ENCODE assay signal across 8 mouse cellular contexts in the genomic region with DNA sequence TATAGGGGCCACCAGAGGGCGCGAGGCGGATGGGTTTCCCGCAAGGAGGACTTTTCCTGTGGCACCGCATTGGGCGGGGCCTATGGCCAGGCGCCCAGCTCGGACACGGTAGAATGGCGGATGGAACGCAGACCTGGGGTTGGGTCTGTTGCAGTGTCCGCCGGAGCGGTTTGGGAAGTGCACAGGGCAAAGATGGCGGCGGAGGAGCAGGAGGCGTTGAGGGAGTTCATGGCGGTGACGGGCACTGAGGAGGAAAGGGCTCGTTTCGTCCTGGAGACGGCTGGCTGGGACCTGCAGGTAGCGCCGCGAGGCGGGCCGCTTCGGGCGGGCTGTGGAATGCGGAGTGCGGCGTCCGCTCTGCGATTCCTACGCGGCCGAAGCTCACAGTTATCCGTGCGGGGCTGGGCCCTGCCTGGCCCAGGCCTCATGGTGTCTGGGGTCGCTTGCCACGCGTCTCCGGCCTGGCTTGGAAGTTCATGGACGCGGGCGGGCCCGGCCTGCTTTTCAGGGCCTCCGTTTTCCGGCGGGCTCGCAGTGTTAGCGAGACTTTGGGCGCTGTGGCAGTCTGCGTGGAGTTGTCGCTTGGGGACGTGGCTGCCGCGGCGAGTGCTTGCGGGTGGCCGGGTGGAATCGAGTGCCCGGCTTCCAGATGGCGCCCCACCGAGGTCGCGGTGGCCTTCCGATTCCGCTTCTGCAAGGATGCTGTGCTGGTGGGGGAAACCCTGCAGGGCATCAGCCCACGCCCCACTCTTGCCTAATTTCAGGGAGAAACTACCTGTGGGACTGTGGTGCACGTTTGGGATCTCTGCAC. TPM values are rescaled to one million over a fixed set of nuclear protein-coding genes. Genes with fewer than 3 reads are reported as not detected.
A peak's percentile ranks its signal among the peaks of the same experiment; 100 is the strongest.
DNase-seq lines count a peak whose midpoint lies in the region; ATAC-seq lines count a peak whose summit lies in the region.
"Not testable (repeated sequence)": the region's sequence is repeated elsewhere in the genome, so short reads cannot be mapped to it uniquely, and the experiment has no call there.

No protein-coding gene starts in this region.

- WGBS in hindbrain, embryonic 16.5 days = 15% methylated on average over 66 of the region's 71 CpGs
- 7% methylated on average over 49 of the region's 71 CpGs for WGBS in macrophage (ENCODE audit: missing documents)

- not testable (repeated sequence) for H3K27me3 ChIP-seq in hindbrain, embryonic 16.5 days (replicated peaks; ENCODE audit: control insufficient read depth, insufficient read depth, low read length)

- H3K4me2 ChIP-seq in hindbrain, embryonic 16.5 days (ENCODE audit: low read length) = peak overlapping the region; percentile 49

- H3K9me3 ChIP-seq in hindbrain, embryonic 16.5 days (ENCODE audit: control insufficient read depth, low read length) = not testable (repeated sequence)

- H3K4me1 ChIP-seq in hindbrain, embryonic 16.5 days (ENCODE audit: control insufficient read depth, insufficient read depth, low read depth, low read length) = not testable (repeated sequence)

- peak overlapping the region; percentile 55 for H3K4me3 ChIP-seq in hindbrain, embryonic 16.5 days (ENCODE audit: low read length)
- peak overlapping the region; percentile 24 for H3K4me3 ChIP-seq in macrophage (ENCODE audit: inconsistent target)

- ATAC-seq in hindbrain, embryonic 16.5 days = peak; percentile 100

- H3K79me2 ChIP-seq in macrophage (ENCODE audit: inconsistent target) = peaks cover 15% of the 10 kb centered on the region; the same call in 1 of the 2 replicates

- H3K27ac ChIP-seq in hindbrain, embryonic 16.5 days (ENCODE audit: low read depth, low read length) = peak overlapping the region; percentile 87
- peak overlapping the region; percentile 27; the same call in 1 of the 2 replicates for H3K27ac ChIP-seq in macrophage

- not testable (repeated sequence) for H3K36me3 ChIP-seq in hindbrain, embryonic 16.5 days (ENCODE audit: control insufficient read depth, insufficient read depth, low read length); macrophage (ENCODE audit: inconsistent target)

- H3K9ac ChIP-seq in hindbrain, embryonic 16.5 days (ENCODE audit: low read depth, low read length) = peak overlapping the region; percentile 87

- peak; percentile 97 for DNase-seq in WW6 (ENCODE audit: low read depth, low spot score)
- DNase-seq in cerebellum, postnatal 4 days (ENCODE audit: low spot score in 2 of 2) = peak; percentile 99 to 100
- DNase-seq in gastrocnemius, adult 18-20 months (ENCODE audit: low spot score) = peak; percentile 99
- DNase-seq in left cerebral cortex, adult 18-20 months (ENCODE audit: low spot score in 2 of 2) = peak; percentile 98 to 100
- peak; percentile 99 for DNase-seq in right cerebral cortex, adult 18-20 months
- DNase-seq in urinary bladder, postnatal 10 days (ENCODE audit: low spot score) = peak; percentile 95

RNA-seq across cellular contexts. Expression of a gene that starts 55.4 kb away (rescaled TPM):
- total RNA-seq in gastrocnemius, adult 18-20 months (2021) = not detected
- not detected in 2 replicates for polyA plus RNA-seq in hindbrain, embryonic 16.5 days (2015; fragmentation: Nextera tagmentation; extraction: Ambion mirVana)
- 1 to 10 TPM in 1 of 2 experiments, not detected in 1; 1.3 TPM for total RNA-seq in left cerebral cortex, adult 18-20 months (2021)
- total RNA-seq in macrophage (2018; cell fraction: chromatin; rRNA removed) = under 1 TPM in 8 of 26 experiments, not detected in 18; 0.26 to 0.58 (median 0.45) TPM
- not detected for total RNA-seq in macrophage (2018; cell fraction: cytosol; rRNA removed)
- total RNA-seq in macrophage (2018; cell fraction: nucleus; rRNA removed) = not detected
- not detected in 3 replicates for polyA plus RNA-seq in macrophage (2018)

Comparison
In these comparisons a context has a peak if more than half of its experiments do, and no peak if none do; other contexts are left out.
1. Peak in every context shown above with its lines: DNase-seq, ATAC-seq, H3K4me3 ChIP-seq and H3K27ac ChIP-seq.